Mouse (Mus musculus) kidney, adult 2 months (tissue): Measurements from ENCODE around the gene Stxbp1. TPM values are rescaled to one million over a fixed set of nuclear protein-coding genes. Genes with fewer than 3 reads are reported as not detected.
A peak's percentile ranks its signal among the peaks of the same experiment; 100 is the strongest.

ENCODE experiments used
- DNase-seq: peaks from one replicate; pipeline ENCODE4 v3.0.0; 2021
- H3K27ac ChIP-seq: fragments of 200-500 bp; 2 replicates; pipeline ENCODE4 v1.5.1; 2012; ENCODE audit warnings: low read depth, low read length, control low read depth, inconsistent platforms; ENCODE audit not compliant: insufficient read depth
- H3K27me3 ChIP-seq: fragments of 200-500 bp; replicated peaks from 2 replicates; pipeline ENCODE4 v1.6.1; 2012; ENCODE audit warnings: mild to moderate bottlenecking, moderate library complexity, low read length, inconsistent platforms; ENCODE audit not compliant: control insufficient read depth, insufficient read depth
- H3K36me3 ChIP-seq: fragments of 200-500 bp; 2 replicates; pipeline ENCODE4 v1.6.1; 2012; ENCODE audit warnings: mild to moderate bottlenecking, moderate library complexity, low read length, inconsistent platforms; ENCODE audit not compliant: control insufficient read depth, insufficient read depth
- H3K4me1 ChIP-seq: fragments of 200-500 bp; 2 replicates; pipeline ENCODE4 v1.6.1; 2011; ENCODE audit warnings: low read length; ENCODE audit not compliant: control insufficient read depth, insufficient read depth
- H3K4me3 ChIP-seq: fragments of 200-500 bp; 2 replicates; pipeline ENCODE4 v1.5.1; 2011; ENCODE audit warnings: mild to moderate bottlenecking, low read depth, low read length, control low read depth; ENCODE audit not compliant: insufficient read depth
- CTCF ChIP-seq: fragments of 200-500 bp; conservative IDR thresholded peaks from 2 replicates; pipeline ENCODE4 v1.5.1; 2011; ENCODE audit warnings: low read depth, mild to moderate bottlenecking, control low read depth, low read length, moderate library complexity, mixed read lengths; ENCODE audit not compliant: insufficient read depth, insufficient read length
- POLR2A ChIP-seq: fragments of 200-500 bp; IDR thresholded peaks from one replicate; pipeline ENCODE4 v1.6.1; 2011; ENCODE audit warnings: low read depth, low read length, control low read depth
- WGBS: fragments of 180-500 bp; shearing (Covaris S2); methylation state at CpG from one replicate; pipeline ENCODE4 v1.1.7; 2018; 5-methylcytosine and 5-hydroxymethylcytosine counted together
- polyA plus RNA-seq: library from polyadenylated mRNA; depleted of rRNA; stranded (reverse); fragments of >200 nt; gene quantifications from 2 replicates; pipeline ENCODE4 v1.2.3, GENCODE M21; 2012

The Stxbp1 gene
- polyA plus RNA-seq, 1 experiment = 13.2 TPM

GRCm38 (mm10) chr2:32823579-32824154 lies 23.4 kb downstream of the Stxbp1 start:
- Histone ChIP-seq H3K27ac (no peak overlapping the region), H3K27me3 (no peaks in the 10 kb centered on the region), H3K4me1 (0 out of 2 replicates have a peak, but pooled peaks cover 3% of the 10 kb centered on the region), H3K36me3 (no peaks in the 10 kb centered on the region), H3K4me3 (no peak overlapping the region)
- no peak for TF ChIP-seq CTCF
- no peak for TF ChIP-seq POLR2A
- DNase-seq = no peak
- 72% methylated on average over 8 of the region's 8 CpGs for WGBS

DNA sequence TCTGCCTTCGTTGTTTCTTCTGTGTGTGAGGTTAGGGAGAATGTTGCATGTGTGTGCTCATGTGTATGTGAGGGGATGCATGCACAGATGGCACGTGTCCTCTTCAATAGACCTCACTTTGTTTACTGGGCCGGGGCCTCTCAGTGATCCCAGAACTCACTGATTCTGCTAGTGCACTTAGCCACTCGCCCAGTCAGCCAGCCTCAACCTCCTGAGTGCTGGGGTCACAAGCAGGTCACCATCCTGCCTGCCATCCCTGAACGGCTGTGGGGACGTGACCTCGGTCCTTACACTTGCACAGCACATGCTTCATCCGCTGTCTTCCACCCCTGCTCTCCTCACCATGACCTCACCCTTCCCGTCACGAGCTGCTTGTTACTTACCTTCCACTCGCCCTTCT lies 23.9 kb downstream of the Stxbp1 start:
- Histone ChIP-seq H3K4me1 (0 out of 2 replicates have a peak, but pooled peaks cover 3% of the 10 kb centered on the region), H3K27ac (no peak overlapping the region), H3K36me3 (no peaks in the 10 kb centered on the region), H3K27me3 (no peaks in the 10 kb centered on the region), H3K4me3 (no peak overlapping the region)
- 55% methylated on average over 11 of the region's 11 CpGs for WGBS
- no peak for DNase-seq
- no peak for TF ChIP-seq POLR2A
- no peak for TF ChIP-seq CTCF

- Histone ChIP-seq H3K4me1 (0 out of 2 replicates have a peak, but pooled peaks cover 3% of the 10 kb centered on the region), H3K4me3 (no peak overlapping the region), H3K27me3 (no peaks in the 10 kb centered on the region), H3K27ac (no peak overlapping the region), H3K36me3 (no peaks in the 10 kb centered on the region)
- TF ChIP-seq POLR2A (no peak), CTCF (no peak)
- no peak for DNase-seq
- 70% methylated on average over 6 of the region's 6 CpGs for WGBS
Observed at GRCm38 (mm10) chr2:32822643-32823042, 24.4 kb downstream of the Stxbp1 start.

DNA sequence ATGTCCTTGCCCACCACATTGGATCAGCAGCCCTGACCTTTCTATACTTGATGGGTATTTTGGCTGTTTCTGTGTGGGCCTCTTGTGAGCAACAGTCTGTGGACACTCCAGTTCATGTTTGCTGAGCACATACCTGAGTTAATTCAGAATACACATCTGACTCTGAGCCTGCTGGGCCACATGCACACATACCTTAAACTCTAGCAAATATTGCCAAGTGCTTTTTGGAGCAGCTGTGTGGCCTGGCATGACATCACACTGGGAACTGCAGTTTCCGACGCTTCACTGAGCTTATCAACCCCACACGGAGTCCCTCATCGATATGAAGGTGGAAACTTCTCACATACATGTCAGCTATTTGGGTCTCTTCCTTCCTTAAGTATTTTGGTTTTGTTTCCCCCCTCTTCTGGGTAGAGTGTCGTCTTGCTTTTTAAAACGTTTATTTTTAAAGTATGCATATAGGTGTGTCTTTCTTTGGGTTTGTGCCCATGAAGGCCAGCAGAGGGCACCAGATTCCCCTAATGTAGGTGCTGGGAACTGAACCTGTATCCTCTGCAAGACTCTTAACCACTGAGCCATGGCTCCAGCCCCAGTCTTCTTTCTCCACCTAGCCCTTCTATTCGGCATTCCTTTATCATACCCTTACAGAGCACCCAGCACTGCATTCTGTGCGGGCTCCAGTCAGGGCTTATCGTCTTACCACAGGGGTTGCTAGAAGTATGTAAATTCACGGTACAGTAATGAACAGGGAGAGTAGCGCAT lies 25.8 kb downstream of the Stxbp1 start:
- H3K27ac ChIP-seq = no peak overlapping the region
- WGBS = 70% methylated on average over 11 of the region's 11 CpGs
- 0 out of 2 replicates have a peak, but pooled peaks cover 3% of the 10 kb centered on the region for H3K4me1 ChIP-seq
- no peaks in the 10 kb centered on the region for H3K27me3 ChIP-seq
- TF ChIP-seq CTCF = peak; percentile 67
- no peak for TF ChIP-seq POLR2A
- H3K36me3 ChIP-seq = no peaks in the 10 kb centered on the region
- peak; percentile 47 for DNase-seq
- no peak overlapping the region for H3K4me3 ChIP-seq

DNA sequence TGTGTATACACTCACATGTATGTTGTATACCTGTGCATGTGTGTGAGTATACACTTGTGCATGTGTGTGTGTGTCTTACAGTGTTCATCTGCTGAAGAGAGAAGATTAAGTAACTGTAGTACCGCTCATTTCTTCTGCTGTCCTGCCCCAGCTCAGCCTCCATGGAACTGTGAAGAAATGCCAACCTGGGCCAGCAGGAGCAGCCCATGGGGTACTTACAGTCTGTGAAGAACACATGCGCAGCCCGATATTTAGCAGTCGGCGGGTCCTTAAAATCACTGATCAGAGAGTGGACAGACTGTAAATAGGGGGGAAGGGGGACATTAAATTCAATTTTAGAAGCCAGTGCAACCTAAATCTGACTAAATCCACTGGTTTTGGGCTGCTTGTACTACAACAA lies 28.8 kb downstream of the Stxbp1 start:
- 0 out of 2 replicates have a peak, but pooled peaks cover 2% of the 10 kb centered on the region for H3K4me1 ChIP-seq
- no peak overlapping the region for H3K4me3 ChIP-seq
- no peaks in the 10 kb centered on the region for H3K36me3 ChIP-seq
- TF ChIP-seq POLR2A (no peak), CTCF (no peak)
- no peak for DNase-seq
- WGBS = 92% methylated on average over 5 of the region's 5 CpGs
- H3K27me3 ChIP-seq = no peaks in the 10 kb centered on the region
- H3K27ac ChIP-seq = no peak overlapping the region

DNA sequence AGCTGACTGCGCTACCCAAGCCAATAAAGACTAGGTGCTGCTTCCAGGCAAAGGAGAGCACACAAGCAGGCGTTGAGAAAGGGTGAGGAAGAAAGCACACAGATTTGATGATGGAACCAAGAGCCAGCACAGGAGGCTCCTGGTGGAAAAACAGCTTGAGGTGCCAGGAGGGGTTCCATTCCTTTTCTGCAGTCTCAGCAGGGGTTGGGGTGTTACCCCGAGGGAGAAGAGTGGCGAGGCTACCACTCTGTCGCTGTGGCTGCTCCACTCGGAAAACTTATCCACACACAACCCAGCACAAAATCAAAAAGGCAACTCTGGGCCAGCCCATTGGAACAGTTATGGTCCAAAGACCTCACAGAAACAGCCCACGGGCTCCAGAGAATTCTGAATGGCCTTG lies 29.5 kb downstream of the Stxbp1 start:
- Histone ChIP-seq H3K4me1 (no peaks in the 10 kb centered on the region), H3K36me3 (no peaks in the 10 kb centered on the region), H3K27me3 (no peaks in the 10 kb centered on the region), H3K4me3 (no peak overlapping the region), H3K27ac (no peak overlapping the region)
- TF ChIP-seq CTCF (no peak), POLR2A (no peak)
- DNase-seq = no peak
- 77% methylated on average over 7 of the region's 7 CpGs for WGBS

DNA sequence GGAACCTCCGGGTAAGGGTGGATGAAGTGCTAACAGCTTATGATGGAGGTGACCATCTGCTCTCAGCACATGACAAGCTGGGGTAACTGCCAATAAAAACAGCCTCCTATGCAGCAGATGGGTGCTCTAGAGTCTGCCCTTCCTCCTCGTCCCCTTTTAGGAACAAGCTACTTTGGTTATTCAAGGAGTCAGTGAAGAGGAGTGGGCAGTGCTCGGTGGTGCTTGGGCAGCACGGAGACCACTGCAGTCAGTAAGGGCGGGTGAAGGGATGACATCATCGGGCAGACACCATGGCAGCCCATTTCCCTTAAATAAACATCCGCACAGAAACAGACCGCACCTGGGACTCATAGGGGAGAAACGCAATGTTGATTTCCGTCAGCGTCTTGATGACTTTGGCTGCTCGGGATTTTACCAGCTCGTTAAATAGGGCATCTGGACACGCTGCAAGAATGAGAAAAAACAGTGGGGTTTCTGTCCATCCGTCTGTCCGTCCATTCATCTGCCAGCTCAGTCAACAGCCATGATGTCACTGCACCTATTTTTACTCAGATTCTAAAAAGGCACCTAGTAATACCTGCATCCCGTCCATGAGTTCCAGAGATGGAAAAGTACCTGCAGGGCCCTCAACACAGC lies 30.0 kb downstream of the Stxbp1 start:
- H3K27me3 ChIP-seq = no peaks in the 10 kb centered on the region
- TF ChIP-seq POLR2A = no peak
- TF ChIP-seq CTCF = no peak
- no peaks in the 10 kb centered on the region for H3K4me1 ChIP-seq
- no peak for DNase-seq
- H3K36me3 ChIP-seq = no peaks in the 10 kb centered on the region
- 63% methylated on average over 17 of the region's 17 CpGs for WGBS
- H3K27ac ChIP-seq = no peak overlapping the region
- no peak overlapping the region for H3K4me3 ChIP-seq
